Mouse (Mus musculus) ES-Bruce4 (cell line): ENCODE results near the gene Ppil2. TPM values are rescaled to one million over a fixed set of nuclear protein-coding genes. Genes with fewer than 3 reads are reported as not detected.

Experiments
- H3K27ac ChIP-seq: 2 replicates; pipeline ENCODE4 v1.5.1; 2012; ENCODE audit warnings: low read length, inconsistent platforms; ENCODE audit not compliant: insufficient read depth
- H3K27me3 ChIP-seq: 2 replicates; pipeline ENCODE4 v1.6.1; 2012; ENCODE audit warnings: mild to moderate bottlenecking, low read length, inconsistent platforms; ENCODE audit not compliant: control insufficient read depth, poor library complexity, insufficient read depth, severe bottlenecking
- H3K36me3 ChIP-seq: 2 replicates; pipeline ENCODE4 v1.6.1; 2012; ENCODE audit warnings: inconsistent platforms, mild to moderate bottlenecking, low read length, moderate library complexity; ENCODE audit not compliant: control insufficient read depth, poor library complexity, insufficient read depth, severe bottlenecking
- H3K4me1 ChIP-seq: one replicate; pipeline ENCODE4 v1.8.1; 2011; ENCODE audit warnings: low read length; ENCODE audit not compliant: control insufficient read depth, insufficient read depth
- H3K4me3 ChIP-seq: 2 replicates; pipeline ENCODE4 v1.5.1; 2011; ENCODE audit warnings: low read depth, mild to moderate bottlenecking, low read length
- H3K9ac ChIP-seq: 2 replicates; pipeline ENCODE4 v1.6.1; 2012; ENCODE audit warnings: low read depth, mild to moderate bottlenecking, inconsistent platforms; ENCODE audit not compliant: poor library complexity, severe bottlenecking
- H3K9me3 ChIP-seq: replicated peaks from 2 replicates; pipeline ENCODE4 v1.6.1; 2012; ENCODE audit warnings: mild to moderate bottlenecking, low read length, inconsistent platforms; ENCODE audit not compliant: control insufficient read depth, poor library complexity, insufficient read depth, severe bottlenecking
- CTCF ChIP-seq: IDR thresholded peaks from one replicate; pipeline ENCODE4 v1.8.1; 2011; ENCODE audit warnings: low read depth, low read length
- EP300 ChIP-seq: IDR thresholded peaks from 2 replicates; pipeline ENCODE4 v1.6.1; 2011; ENCODE audit warnings: low read depth, low read length; ENCODE audit not compliant: insufficient read depth
- POLR2A ChIP-seq: IDR thresholded peaks from one replicate; pipeline ENCODE4 v1.8.1; 2011; ENCODE audit warnings: low read length; ENCODE audit not compliant: insufficient read depth
- polyA plus RNA-seq: library from polyadenylated mRNA; stranded (reverse); fragments of >200 nt; gene quantifications from 2 replicates; pipeline ENCODE4 v1.2.4, GENCODE M21; 2011; ENCODE audit warnings: low read depth; ENCODE audit not compliant: missing spikeins, insufficient read depth, insufficient read length

Ppil2 gene
- polyA plus RNA-seq, 1 experiment: 139 TPM

GRCm38 (mm10) chr16:17086241-17086640 lies 24.8 kb downstream of the Ppil2 start:
- TF ChIP-seq CTCF (no peak), EP300 (no peak), POLR2A (no peak)
- no peaks in the 10 kb centered on the region for H3K9me3 ChIP-seq
- no peaks in the 10 kb centered on the region for H3K27me3 ChIP-seq
- H3K36me3 ChIP-seq: peaks cover 23% of the 10 kb centered on the region
- H3K4me1 ChIP-seq: no peaks in the 10 kb centered on the region
- no peak overlapping the region for H3K4me3 ChIP-seq
- no peak overlapping the region for H3K27ac ChIP-seq
- no peak overlapping the region for H3K9ac ChIP-seq

GRCm38 (mm10) chr16:17085636-17086035 lies 25.4 kb downstream of the Ppil2 start:
- H3K9ac ChIP-seq: no peak overlapping the region
- TF ChIP-seq POLR2A: no peak
- no peak for TF ChIP-seq EP300
- TF ChIP-seq CTCF: no peak
- no peaks in the 10 kb centered on the region for H3K9me3 ChIP-seq
- H3K27me3 ChIP-seq: no peaks in the 10 kb centered on the region
- peaks cover 17% of the 10 kb centered on the region for H3K36me3 ChIP-seq
- no peaks in the 10 kb centered on the region for H3K4me1 ChIP-seq
- H3K27ac ChIP-seq: no peak overlapping the region
- no peak overlapping the region for H3K4me3 ChIP-seq

- no peaks in the 10 kb centered on the region for H3K9me3 ChIP-seq
- TF ChIP-seq CTCF (no peak), POLR2A (no peak), EP300 (no peak)
- H3K27ac ChIP-seq: no peak overlapping the region
- no peak overlapping the region for H3K4me3 ChIP-seq
- H3K27me3 ChIP-seq: no peaks in the 10 kb centered on the region
- no peak overlapping the region for H3K9ac ChIP-seq
- H3K36me3 ChIP-seq: 0 out of 2 replicates have a peak, but pooled peaks cover 2% of the 10 kb centered on the region
- no peaks in the 10 kb centered on the region for H3K4me1 ChIP-seq
Observed at GRCm38 (mm10) chr16:17082121-17082792, 28.8 kb downstream of the Ppil2 start.

GRCm38 (mm10) chr16:17078101-17078500 lies 33.0 kb downstream of the Ppil2 start:
- no peaks in the 10 kb centered on the region for H3K27me3 ChIP-seq
- H3K9ac ChIP-seq: no peak overlapping the region
- no peak overlapping the region for H3K27ac ChIP-seq
- no peak overlapping the region for H3K4me3 ChIP-seq
- TF ChIP-seq POLR2A (no peak), CTCF (no peak), EP300 (no peak)
- no peaks in the 10 kb centered on the region for H3K9me3 ChIP-seq
- peaks cover 2% of the 10 kb centered on the region for H3K4me1 ChIP-seq
- H3K36me3 ChIP-seq: no peaks in the 10 kb centered on the region

GRCm38 (mm10) chr16:17076869-17077268 lies 34.2 kb downstream of the Ppil2 start:
- Histone ChIP-seq H3K9me3 (no peaks in the 10 kb centered on the region), H3K27ac (no peak overlapping the region), H3K9ac (no peak overlapping the region), H3K27me3 (no peaks in the 10 kb centered on the region), H3K36me3 (no peaks in the 10 kb centered on the region), H3K4me3 (no peak overlapping the region), H3K4me1 (peaks cover 2% of the 10 kb centered on the region)
- TF ChIP-seq POLR2A: no peak
- no peak for TF ChIP-seq CTCF
- no peak for TF ChIP-seq EP300

- no peak overlapping the region for H3K27ac ChIP-seq
- H3K4me1 ChIP-seq: peaks cover 2% of the 10 kb centered on the region
- no peaks in the 10 kb centered on the region for H3K27me3 ChIP-seq
- H3K36me3 ChIP-seq: no peaks in the 10 kb centered on the region
- H3K4me3 ChIP-seq: no peak overlapping the region
- no peaks in the 10 kb centered on the region for H3K9me3 ChIP-seq
- TF ChIP-seq POLR2A: no peak
- TF ChIP-seq EP300: no peak
- TF ChIP-seq CTCF: no peak
- no peak overlapping the region for H3K9ac ChIP-seq
Observed at GRCm38 (mm10) chr16:17076301-17076700, 34.8 kb downstream of the Ppil2 start.
